Mouse (Mus musculus) right cerebral cortex, adult 2 months (tissue): ENCODE data around the gene Parp14.

Experiments
- DNase-seq, 2 experiments: peaks; one replicate each; pipeline ENCODE4 v3.0.0; 2021 to 2022; ENCODE audit warnings: low spot score in 2 of 2

Gene Parp14

GRCm38 (mm10) chr16:35870581-35871047, 730 bp downstream of the Parp14 start:
- peak; percentile 4 to 26 for DNase-seq

- no peak for DNase-seq
Observed at GRCm38 (mm10) chr16:35869656-35870055, 1.7 kb downstream of the Parp14 start.

GRCm38 (mm10) chr16:35869126-35869525, 2.2 kb downstream of the Parp14 start:
- DNase-seq, result no peak

GRCm38 (mm10) chr16:35867726-35868125, 3.6 kb downstream of the Parp14 start:
- no peak for DNase-seq

GRCm38 (mm10) chr16:35862057-35862456, 9.3 kb downstream of the Parp14 start:
- DNase-seq, result no peak

GRCm38 (mm10) chr16:35860236-35860635, 11.1 kb downstream of the Parp14 start:
- no peak for DNase-seq

- no peak for DNase-seq
Observed at GRCm38 (mm10) chr16:35856766-35857165, 14.6 kb downstream of the Parp14 start.

GRCm38 (mm10) chr16:35855846-35856245, 15.5 kb downstream of the Parp14 start:
- no peak for DNase-seq

- DNase-seq, result no peak
Observed at GRCm38 (mm10) chr16:35847138-35847537, 24.2 kb downstream of the Parp14 start.

GRCm38 (mm10) chr16:35839680-35840079, 31.7 kb downstream of the Parp14 start:
- DNase-seq, result peak; percentile 19 to 29

GRCm38 (mm10) chr16:35834653-35835052, 36.7 kb downstream of the Parp14 start:
- no peak for DNase-seq

- DNase-seq, result no peak
Observed at GRCm38 (mm10) chr16:35832926-35833325, 38.4 kb downstream of the Parp14 start.

- DNase-seq, result no peak
Observed at GRCm38 (mm10) chr16:35829999-35830398, 41.3 kb downstream of the Parp14 start.

GRCm38 (mm10) chr16:35817255-35818089, 53.9 kb downstream of the Parp14 start:
- DNase-seq, result peak; percentile 87 to 91

- DNase-seq, result no peak
Observed at GRCm38 (mm10) chr16:35813119-35813518, 58.2 kb downstream of the Parp14 start.

- no peak for DNase-seq
Observed at GRCm38 (mm10) chr16:35808838-35809237, 62.5 kb downstream of the Parp14 start.

GRCm38 (mm10) chr16:35807663-35807992, 63.7 kb downstream of the Parp14 start:
- no peak for DNase-seq

- DNase-seq, result no peak
Observed at GRCm38 (mm10) chr16:35806973-35807662, 64.2 kb downstream of the Parp14 start.

- no peak for DNase-seq
Observed at GRCm38 (mm10) chr16:35803723-35804122, 67.6 kb downstream of the Parp14 start.

- DNase-seq, result no peak
Observed at GRCm38 (mm10) chr16:35802163-35802562, 69.2 kb downstream of the Parp14 start.

- no peak for DNase-seq
Observed at GRCm38 (mm10) chr16:35791962-35792521, 79.3 kb downstream of the Parp14 start.

GRCm38 (mm10) chr16:35788330-35788729, 83.0 kb downstream of the Parp14 start:
- DNase-seq, result no peak
